Mouse (Mus musculus) heart, embryonic 16.5 days (tissue): Measurements from ENCODE around the gene Ctxn1. TPM values are rescaled to one million over a fixed set of nuclear protein-coding genes. Genes with fewer than 3 reads are reported as not detected.
"Not testable (repeated sequence)": the region's sequence is repeated elsewhere in the genome, so short reads cannot be mapped to it uniquely, and the experiment has no call there.

Experiments
- ATAC-seq: fragments of 200-750 bp; cut with Nextera tagmentation; replicated peaks from 2 replicates; pipeline ENCODE4 v1.8.0; 2017; ENCODE audit warnings: moderate number of reproducible peaks; ENCODE audit not compliant: insufficient read depth, low FRiP score; ENCODE audit errors: extremely low read depth
- H3K27ac ChIP-seq: fragments of 300-500 bp; sonication (generic); 2 replicates; pipeline ENCODE4 v1.5.1; 2014; ENCODE audit warnings: mild to moderate bottlenecking, low read length, control low read depth, moderate library complexity
- H3K27me3 ChIP-seq: fragments of 300-500 bp; sonication (generic); 2 replicates; pipeline ENCODE4 v1.6.1; 2014; ENCODE audit warnings: low read length, mixed read lengths; ENCODE audit not compliant: control insufficient read depth, insufficient read depth
- H3K36me3 ChIP-seq: fragments of 300-500 bp; sonication (generic); 2 replicates; pipeline ENCODE4 v1.6.1; 2014; ENCODE audit not compliant: control insufficient read depth, insufficient read depth
- H3K4me1 ChIP-seq: fragments of 300-500 bp; sonication (generic); 2 replicates; pipeline ENCODE4 v1.6.1; 2014; ENCODE audit warnings: low read length, mixed read lengths; ENCODE audit not compliant: control insufficient read depth, insufficient read depth
- H3K4me2 ChIP-seq: fragments of 300-500 bp; sonication (generic); 2 replicates; pipeline ENCODE4 v1.6.1; 2014; ENCODE audit warnings: low read depth, mild to moderate bottlenecking, control low read depth, low read length
- H3K4me3 ChIP-seq: fragments of 300-500 bp; sonication (generic); 2 replicates; pipeline ENCODE4 v1.5.1; 2014; ENCODE audit warnings: mild to moderate bottlenecking, control low read depth, low read length
- H3K9ac ChIP-seq: fragments of 300-500 bp; sonication (generic); 2 replicates; pipeline ENCODE4 v1.6.1; 2014; ENCODE audit warnings: low read length, control low read depth
- H3K9me3 ChIP-seq: fragments of 300-500 bp; sonication (generic); replicated peaks from 2 replicates; pipeline ENCODE4 v1.6.1; 2016; ENCODE audit warnings: low read length; ENCODE audit not compliant: control insufficient read depth
- WGBS: fragments of 180-500 bp; shearing (Covaris S2); extraction: QIAGEN DNeasy Blood & Tissue Kit; methylation state at CpG from one replicate; pipeline ENCODE4 v1.1.7; 2014; 5-methylcytosine and 5-hydroxymethylcytosine counted together
- polyA plus RNA-seq: library from polyadenylated mRNA; unstranded; fragments of >200 nt; fragmentation: Nextera tagmentation; extraction: Ambion mirVana; gene quantifications from 2 replicates; pipeline ENCODE4 v1.2.1, GENCODE M21; 2015

The Ctxn1 gene
- polyA plus RNA-seq, 1 experiment from 2014 or later: 27.5 TPM

- no peak for ATAC-seq
- WGBS: 87% methylated on average over 15 of the region's 15 CpGs
Observed at GRCm38 (mm10) chr8:4265160-4265914, 6.3 kb upstream of the Ctxn1 start.

GRCm38 (mm10) chr8:4263105-4263791 is 4.2 kb upstream of the Ctxn1 start:
- WGBS: 81% methylated on average over 8 of the region's 8 CpGs
- peaks cover 71% of the 10 kb centered on the region for H3K36me3 ChIP-seq
- ATAC-seq: no peak
- H3K4me1 ChIP-seq: peaks cover 2% of the 10 kb centered on the region; the same call in 1 of the 2 replicates
- no peak overlapping the region for H3K9ac ChIP-seq
- H3K9me3 ChIP-seq: no peaks in the 10 kb centered on the region
- no peak overlapping the region for H3K4me3 ChIP-seq
- no peaks in the 10 kb centered on the region for H3K27me3 ChIP-seq
- H3K4me2 ChIP-seq: no peak overlapping the region
- H3K27ac ChIP-seq: no peak overlapping the region

More at GRCm38 (mm10) chr8:4265160-4265914, 6.3 kb upstream of the Ctxn1 start:
- Histone ChIP-seq H3K27ac (no peak overlapping the region), H3K4me2 (no peak overlapping the region), H3K9ac (no peak overlapping the region), H3K27me3 (no peaks in the 10 kb centered on the region), H3K4me1 (no peaks in the 10 kb centered on the region), H3K4me3 (no peak overlapping the region), H3K36me3 (peaks cover 81% of the 10 kb centered on the region), H3K9me3 (no peaks in the 10 kb centered on the region)

- 88% methylated on average over 4 of the region's 4 CpGs for WGBS
- H3K27me3 ChIP-seq: no peaks in the 10 kb centered on the region
- H3K36me3 ChIP-seq: peaks cover 54% of the 10 kb centered on the region
- no peak overlapping the region for H3K4me2 ChIP-seq
- no peak overlapping the region for H3K4me3 ChIP-seq
- no peak overlapping the region; the same call in 1 of the 2 replicates for H3K27ac ChIP-seq
- peaks cover 7% of the 10 kb centered on the region; the same call in 1 of the 2 replicates for H3K4me1 ChIP-seq
- no peak for ATAC-seq
- no peak overlapping the region for H3K9ac ChIP-seq
- H3K9me3 ChIP-seq: no peaks in the 10 kb centered on the region
Observed at GRCm38 (mm10) chr8:4259805-4260170, 714 bp upstream of the Ctxn1 start.

GRCm38 (mm10) chr8:4258678-4259077 is 396 bp downstream of the Ctxn1 start:
- peak overlapping the region; percentile 36 for H3K27ac ChIP-seq
- WGBS: under 1% methylated on average over 26 of the region's 32 CpGs

GRCm38 (mm10) chr8:4258233-4258632 is 841 bp downstream of the Ctxn1 start:
- Histone ChIP-seq H3K4me3 (peak overlapping the region; percentile 73), H3K27ac (no peak overlapping the region; the same call in 1 of the 2 replicates), H3K4me2 (peak overlapping the region; percentile 91), H3K9me3 (no peaks in the 10 kb centered on the region), H3K9ac (peak overlapping the region; percentile 73), H3K27me3 (no peaks in the 10 kb centered on the region), H3K4me1 (peaks cover 16% of the 10 kb centered on the region), H3K36me3 (peaks cover 48% of the 10 kb centered on the region)
- peak; percentile 50 for ATAC-seq
- 3% methylated on average over 35 of the region's 35 CpGs for WGBS

More at GRCm38 (mm10) chr8:4258678-4259077, 396 bp downstream of the Ctxn1 start:
- Histone ChIP-seq H3K9ac (peak overlapping the region; percentile 73), H3K27me3 (no peaks in the 10 kb centered on the region), H3K4me1 (peaks cover 13% of the 10 kb centered on the region), H3K4me3 (peak overlapping the region; percentile 73), H3K36me3 (peaks cover 52% of the 10 kb centered on the region), H3K9me3 (no peaks in the 10 kb centered on the region), H3K4me2 (peak overlapping the region; percentile 91)
- peak; percentile 71 for ATAC-seq

- Histone ChIP-seq H3K4me2 (no peak overlapping the region), H3K27me3 (no peaks in the 10 kb centered on the region), H3K9me3 (no peaks in the 10 kb centered on the region), H3K9ac (no peak overlapping the region), H3K4me1 (peaks cover 19% of the 10 kb centered on the region), H3K27ac (no peak overlapping the region), H3K4me3 (no peak overlapping the region), H3K36me3 (peaks cover 43% of the 10 kb centered on the region)
- ATAC-seq: no peak
- 88% methylated on average over 4 of the region's 4 CpGs for WGBS
Observed at GRCm38 (mm10) chr8:4257350-4257749, 1.7 kb downstream of the Ctxn1 start.

GRCm38 (mm10) chr8:4256911-4257310 is 2.2 kb downstream of the Ctxn1 start:
- H3K27ac ChIP-seq: no peak overlapping the region

GRCm38 (mm10) chr8:4255471-4255870 is 3.6 kb downstream of the Ctxn1 start:
- WGBS: 86% methylated on average over 7 of the region's 7 CpGs
- not testable (repeated sequence) for H3K27ac ChIP-seq, H3K9ac ChIP-seq, H3K4me2 ChIP-seq, H3K27me3 ChIP-seq, ATAC-seq, H3K4me3 ChIP-seq, H3K9me3 ChIP-seq
- peaks cover 27% of the 10 kb centered on the region for H3K36me3 ChIP-seq
- H3K4me1 ChIP-seq: peaks cover 20% of the 10 kb centered on the region

More at GRCm38 (mm10) chr8:4256911-4257310, 2.2 kb downstream of the Ctxn1 start:
- Histone ChIP-seq H3K4me2 (no peak overlapping the region), H3K4me3 (no peak overlapping the region), H3K9me3 (no peaks in the 10 kb centered on the region), H3K36me3 (peaks cover 42% of the 10 kb centered on the region), H3K27me3 (no peaks in the 10 kb centered on the region), H3K9ac (no peak overlapping the region), H3K4me1 (peaks cover 20% of the 10 kb centered on the region)
- ATAC-seq: no peak
- 33% methylated on average over 4 of the region's 4 CpGs for WGBS

- Histone ChIP-seq H3K27me3 (no peaks in the 10 kb centered on the region), H3K27ac (peak overlapping the region; percentile 94; the same call in 1 of the 2 replicates), H3K4me1 (peaks cover 28% of the 10 kb centered on the region), H3K36me3 (peaks cover 21% of the 10 kb centered on the region), H3K9ac (peak overlapping the region; percentile 99), H3K4me2 (peak overlapping the region; percentile 94), H3K4me3 (peak overlapping the region; percentile 99), H3K9me3 (no peaks in the 10 kb centered on the region)
- 64% methylated on average over 6 of the region's 6 CpGs for WGBS
- ATAC-seq: no peak
Observed at GRCm38 (mm10) chr8:4254001-4254400, 5.1 kb downstream of the Ctxn1 start.
